Mouse (Mus musculus) frontal cortex, postnatal 10 days (tissue): ENCODE measurements at regions not wholly inside any gene's neighbourhood (a gene's known extent, or its start where the extent isn't known, plus 50 kb on each side); places are given as distances from the start of the nearest gene placed in this dataset.
"Not testable (repeated sequence)": the region's sequence is repeated elsewhere in the genome, so short reads cannot be mapped to it uniquely, and the experiment has no call there.

ENCODE experiments used
- DNase-seq, 2 experiments: peaks; one replicate each; pipeline ENCODE4 v3.0.0; 2022; ENCODE audit warnings: low spot score in 2 of 2, mixed read lengths in 1 of 2

GRCm38 (mm10) chr6:22789731-22790130 is 85.6 kb upstream of the Ptprz1 start:
- not testable (repeated sequence) for DNase-seq

GRCm38 (mm10) chr6:22791801-22792200 is 83.5 kb upstream of the Ptprz1 start:
- no peak for DNase-seq

- no peak for DNase-seq
Measured at GRCm38 (mm10) chr6:22792601-22793000, 82.7 kb upstream of the Ptprz1 start.

- DNase-seq = peak; percentile 37 to 39
Measured at GRCm38 (mm10) chr6:22794071-22794721, 81.1 kb upstream of the Ptprz1 start.

- no peak for DNase-seq
Measured at GRCm38 (mm10) chr6:22794755-22795154, 80.5 kb upstream of the Ptprz1 start.

- no peak for DNase-seq
Measured at GRCm38 (mm10) chr6:22795291-22795860, 79.9 kb upstream of the Ptprz1 start.

GRCm38 (mm10) chr6:22801908-22802307 is 73.4 kb upstream of the Ptprz1 start:
- no peak for DNase-seq

GRCm38 (mm10) chr6:22802399-22803092 is 72.8 kb upstream of the Ptprz1 start:
- no peak for DNase-seq

GRCm38 (mm10) chr6:22803886-22804285 is 71.4 kb upstream of the Ptprz1 start:
- DNase-seq = no peak

GRCm38 (mm10) chr6:22825086-22825768 is 50.1 kb upstream of the Ptprz1 start:
- DNase-seq = no peak
